In the genomic region with DNA sequence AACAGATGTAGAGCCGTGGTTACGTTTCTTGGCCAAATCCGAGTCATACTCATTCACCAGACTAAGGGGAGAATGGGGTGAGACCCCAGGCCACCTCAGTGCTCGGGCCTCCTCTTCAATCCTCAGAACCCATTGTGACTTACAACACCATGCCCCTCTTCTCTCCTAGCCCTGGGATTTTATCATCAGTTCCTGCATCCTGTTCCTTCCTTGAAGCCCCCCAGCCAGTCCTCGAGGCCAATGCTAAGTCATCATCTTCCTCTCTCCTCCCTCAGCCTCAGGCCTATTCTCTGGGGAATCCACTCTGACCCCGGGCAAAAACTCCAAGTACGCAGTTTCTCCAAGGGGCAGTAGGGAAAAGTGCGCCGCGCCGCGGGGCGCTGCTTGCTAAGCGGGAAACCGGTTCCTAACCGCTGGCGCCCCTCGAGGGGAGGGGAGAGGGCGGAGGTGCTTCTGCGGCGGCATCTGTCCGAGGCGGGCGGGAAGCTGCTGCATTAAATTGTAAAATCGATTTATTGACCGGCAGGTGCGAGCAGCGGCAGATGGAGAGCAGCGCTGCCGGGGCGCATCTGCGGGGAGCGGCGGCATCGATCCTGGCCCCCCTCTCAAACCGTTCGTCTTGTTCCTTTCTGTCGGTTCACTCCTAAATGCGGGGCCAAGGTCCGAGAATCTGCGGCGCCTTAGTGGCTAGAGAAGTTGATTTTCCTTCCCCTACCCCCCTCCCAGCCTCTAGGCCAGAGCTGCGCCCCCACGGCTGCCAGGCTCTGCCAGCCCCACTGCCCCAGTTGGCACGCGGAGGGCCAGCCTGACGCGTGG, we compare ENCODE assay signal across 9 mouse cellular contexts. TPM values are rescaled to one million over a fixed set of nuclear protein-coding genes. Genes with fewer than 3 reads are reported as not detected.
DNase-seq lines count a peak whose midpoint lies in the region; ATAC-seq lines count a peak whose summit lies in the region.
"Had no signal": no experiment of that assay in that cellular context is flagged by ENCODE, and none has a peak within 500 bp of the region (broad histone marks: within the 10 kb centered on the region; RNA-seq: fewer than 3 reads in every experiment).

No protein-coding gene starts in this region.

- peak overlapping the region; percentile 28 for H3K4me3 ChIP-seq in kidney, embryonic 14.5 days (ENCODE audit: low read length)
- H3K4me3 ChIP-seq in intestine, embryonic 14.5 days (ENCODE audit: low read depth, low read length) = peak overlapping the region; percentile 28

- no peaks in the 10 kb centered on the region for H3K36me3 ChIP-seq in kidney, embryonic 14.5 days (ENCODE audit: control insufficient read depth, insufficient read depth, low read length)
- H3K36me3 ChIP-seq in intestine, embryonic 14.5 days (ENCODE audit: control insufficient read depth, insufficient read depth, low read length) = no peaks in the 10 kb centered on the region

- H3K9ac ChIP-seq in kidney, embryonic 14.5 days (ENCODE audit: low read depth, low read length) = peak overlapping the region; percentile 58
- peak overlapping the region; percentile 22; the same call in 1 of the 2 replicates for H3K9ac ChIP-seq in intestine, embryonic 14.5 days (ENCODE audit: low read length)

- H3K9me3 ChIP-seq in kidney, embryonic 14.5 days (ENCODE audit: control insufficient read depth, low read length) = no peaks in the 10 kb centered on the region
- H3K9me3 ChIP-seq in intestine, embryonic 14.5 days (ENCODE audit: control insufficient read depth, low read length) = no peaks in the 10 kb centered on the region

- peak overlapping the region; percentile 55 for H3K4me2 ChIP-seq in kidney, embryonic 14.5 days (replicated peaks; ENCODE audit: low read depth, low read length)
- peak overlapping the region; percentile 55 for H3K4me2 ChIP-seq in intestine, embryonic 14.5 days (ENCODE audit: low read length)

- H3K4me1 ChIP-seq in kidney, embryonic 14.5 days (ENCODE audit: control insufficient read depth, insufficient read depth, low read length) = peaks cover 46% of the 10 kb centered on the region
- H3K4me1 ChIP-seq in intestine, embryonic 14.5 days (replicated peaks; ENCODE audit: control insufficient read depth, insufficient read depth, low read length) = peaks cover 31% of the 10 kb centered on the region

- WGBS in kidney, embryonic 14.5 days = 4% methylated on average over 48 of the region's 48 CpGs
- WGBS in intestine, embryonic 14.5 days = 6% methylated on average over 47 of the region's 48 CpGs

- no peak for DNase-seq in kidney, adult 18-20 months
- peak; percentile 52 for DNase-seq in embryo, embryonic 9.5 days (ENCODE audit: extremely low spot score)
- DNase-seq in intestine, embryonic 14.5 days (ENCODE audit: low spot score) = no peak
- peak; percentile 54 for DNase-seq in neural tube, embryonic 10.5 days (ENCODE audit: extremely low spot score, low spot score)
- no peak for DNase-seq in gastrocnemius, postnatal 14 days
- no peak for DNase-seq in spleen, adult 18-20 months
- no peak for DNase-seq in right cerebral cortex, adult 18-20 months

- H3K27me3 ChIP-seq in kidney, embryonic 14.5 days (ENCODE audit: control insufficient read depth, insufficient read depth, low read length) = peaks cover 67% of the 10 kb centered on the region
- H3K27me3 ChIP-seq in intestine, embryonic 14.5 days (replicated peaks; ENCODE audit: control insufficient read depth, insufficient read depth, low read length) = peaks cover 67% of the 10 kb centered on the region

- no peak overlapping the region for H3K27ac ChIP-seq in kidney, embryonic 14.5 days (ENCODE audit: low read depth, low read length)
- H3K27ac ChIP-seq in intestine, embryonic 14.5 days (ENCODE audit: low read depth) = no peak overlapping the region

- no peak for ATAC-seq in kidney, embryonic 14.5 days (ENCODE audit: low FRiP score, low TSS enrichment)
- ATAC-seq in intestine, embryonic 14.5 days (replicated peaks; ENCODE audit: low FRiP score, low TSS enrichment, low read depth) = no peak

- intact Hi-C loops in gastrocnemius, postnatal 14 days (cut with DNase I; ENCODE audit: low total_unique reads) = no loop called here

RNA-seq across cellular contexts. Expression of a gene that starts 3.6 kb away (rescaled TPM):
- polyA plus RNA-seq in kidney, embryonic 14.5 days (2014; fragmentation: Nextera tagmentation; extraction: Ambion mirVana) = 4.9 and 8.3 TPM in 2 replicates
- 6.9 and 7.1 TPM in 2 replicates for polyA plus RNA-seq in intestine, embryonic 14.5 days (2014; fragmentation: Nextera tagmentation; extraction: Ambion mirVana)
- total RNA-seq in gastrocnemius, postnatal 14 days (2021) = 10 to 100 TPM; 10.4 to 12.9 TPM

RNA-seq across cellular contexts. Expression of a gene that starts 29.1 kb away (rescaled TPM):
- 0.38 and 1.0 TPM in 2 replicates for polyA plus RNA-seq in kidney, embryonic 14.5 days (2014; fragmentation: Nextera tagmentation; extraction: Ambion mirVana)
- 1.6 and 1.7 TPM in 2 replicates for polyA plus RNA-seq in intestine, embryonic 14.5 days (2014; fragmentation: Nextera tagmentation; extraction: Ambion mirVana)
- 10 to 100 TPM; 10.5 to 47.4 TPM for total RNA-seq in gastrocnemius, postnatal 14 days (2021)

RNA-seq across cellular contexts. Expression of a gene that starts 33.4 kb away (rescaled TPM):
- 7.1 and 13.3 TPM in 2 replicates for polyA plus RNA-seq in kidney, embryonic 14.5 days (2014; fragmentation: Nextera tagmentation; extraction: Ambion mirVana)
- 14.1 and 14.8 TPM in 2 replicates for polyA plus RNA-seq in intestine, embryonic 14.5 days (2014; fragmentation: Nextera tagmentation; extraction: Ambion mirVana)
- 1 to 10 TPM; 8.3 to 8.9 TPM for total RNA-seq in gastrocnemius, postnatal 14 days (2021)

RNA-seq across cellular contexts. Expression of a gene that starts 50.9 kb away (rescaled TPM):
- polyA plus RNA-seq in kidney, embryonic 14.5 days (2014; fragmentation: Nextera tagmentation; extraction: Ambion mirVana) = 0.23 and 0.61 TPM in 2 replicates
- 0.98 and 2.3 TPM in 2 replicates for polyA plus RNA-seq in intestine, embryonic 14.5 days (2014; fragmentation: Nextera tagmentation; extraction: Ambion mirVana)
- total RNA-seq in gastrocnemius, postnatal 14 days (2021) = not detected
- total RNA-seq: hematopoietic stem cell, adult 5-6 weeks had no signal

Comparison
In these comparisons a context has a peak if more than half of its experiments do, and no peak if none do; other contexts are left out.
1. DNase-seq: peak in embryo, embryonic 9.5 days (single experiment) and neural tube, embryonic 10.5 days (single experiment); none in kidney, adult 18-20 months (single experiment), intestine, embryonic 14.5 days (single experiment), gastrocnemius, postnatal 14 days (single experiment), spleen, adult 18-20 months (0 of 2) and right cerebral cortex, adult 18-20 months (single experiment).